Mouse (Mus musculus) embryonic facial prominence, embryonic 11.5 days (tissue): ENCODE results near the gene Kif5a. TPM values are rescaled to one million over a fixed set of nuclear protein-coding genes. Genes with fewer than 3 reads are reported as not detected.
A peak's percentile ranks its signal among the peaks of the same experiment; 100 is the strongest.

Experiments used
- ATAC-seq: fragments of 200-750 bp; cut with Nextera tagmentation; replicated peaks from 2 replicates; pipeline ENCODE4 v1.8.0; 2017; ENCODE audit warnings: low read depth; ENCODE audit not compliant: insufficient number of reproducible peaks, low FRiP score, low TSS enrichment
- DNase-seq: peaks from one replicate; pipeline ENCODE4 v3.0.0-alpha.2; 2015; ENCODE audit warnings: low spot score
- H3K27ac ChIP-seq: fragments of 300-500 bp; sonication (generic); replicated peaks from 2 replicates; pipeline ENCODE4 v1.5.1; 2014; ENCODE audit warnings: mild to moderate bottlenecking, low read depth, low read length, control low read depth
- H3K27me3 ChIP-seq: fragments of 300-500 bp; sonication (generic); 2 replicates; pipeline ENCODE4 v1.6.1; 2014; ENCODE audit warnings: mild to moderate bottlenecking, low read length, moderate library complexity, mixed read lengths; ENCODE audit not compliant: control insufficient read depth, insufficient read depth
- H3K36me3 ChIP-seq: fragments of 300-500 bp; sonication (generic); replicated peaks from 2 replicates; pipeline ENCODE4 v1.6.1; 2014; ENCODE audit warnings: low read depth, mild to moderate bottlenecking, low read length, moderate library complexity, mixed read lengths; ENCODE audit not compliant: control insufficient read depth, insufficient read depth
- H3K4me1 ChIP-seq: fragments of 300-500 bp; sonication (generic); 2 replicates; pipeline ENCODE4 v1.6.1; 2014; ENCODE audit warnings: low read length, mixed read lengths; ENCODE audit not compliant: control insufficient read depth, insufficient read depth
- H3K4me2 ChIP-seq: fragments of 300-500 bp; sonication (generic); 2 replicates; pipeline ENCODE4 v1.6.1; 2014; ENCODE audit warnings: low read depth, mild to moderate bottlenecking, control low read depth, low read length, moderate library complexity
- H3K4me3 ChIP-seq: fragments of 300-500 bp; sonication (generic); 2 replicates; pipeline ENCODE4 v1.5.1; 2014; ENCODE audit warnings: low read depth, low read length, control low read depth
- H3K9ac ChIP-seq: fragments of 300-500 bp; sonication (generic); replicated peaks from 2 replicates; pipeline ENCODE4 v1.6.1; 2014; ENCODE audit warnings: mild to moderate bottlenecking, control low read depth, low read length
- H3K9me3 ChIP-seq: fragments of 300-500 bp; sonication (generic); replicated peaks from 2 replicates; pipeline ENCODE4 v1.6.1; 2016; ENCODE audit warnings: mild to moderate bottlenecking, low read length, inconsistent platforms, mixed read lengths; ENCODE audit not compliant: control insufficient read depth
- WGBS: fragments of 180-500 bp; shearing (Covaris S2); extraction: QIAGEN DNeasy Blood & Tissue Kit; methylation state at CpG from one replicate; pipeline ENCODE4 v1.1.7; 2014; 5-methylcytosine and 5-hydroxymethylcytosine counted together
- polyA plus RNA-seq: library from polyadenylated mRNA; unstranded; fragments of >200 nt; fragmentation: Nextera tagmentation; extraction: Ambion mirVana; gene quantifications from 2 replicates; pipeline ENCODE4 v1.2.1, GENCODE M21; 2014

The Kif5a gene
- polyA plus RNA-seq, 1 experiment from 2014 or later: 10.4 TPM

GRCm38 (mm10) chr10:127200279-127200678 is 62.9 kb downstream of the Kif5a start:
- WGBS: 86% methylated on average over 8 of the region's 8 CpGs
- H3K36me3 ChIP-seq: peaks cover 1% of the 10 kb centered on the region
- H3K9me3 ChIP-seq: no peaks in the 10 kb centered on the region
- no peak for ATAC-seq
- peaks cover 3% of the 10 kb centered on the region; the same call in 1 of the 2 replicates for H3K4me1 ChIP-seq
- H3K27me3 ChIP-seq: no peaks in the 10 kb centered on the region
- H3K27ac ChIP-seq: no peak overlapping the region
- no peak overlapping the region for H3K9ac ChIP-seq
- H3K4me3 ChIP-seq: no peak overlapping the region
- DNase-seq: no peak
- H3K4me2 ChIP-seq: no peak overlapping the region

DNA sequence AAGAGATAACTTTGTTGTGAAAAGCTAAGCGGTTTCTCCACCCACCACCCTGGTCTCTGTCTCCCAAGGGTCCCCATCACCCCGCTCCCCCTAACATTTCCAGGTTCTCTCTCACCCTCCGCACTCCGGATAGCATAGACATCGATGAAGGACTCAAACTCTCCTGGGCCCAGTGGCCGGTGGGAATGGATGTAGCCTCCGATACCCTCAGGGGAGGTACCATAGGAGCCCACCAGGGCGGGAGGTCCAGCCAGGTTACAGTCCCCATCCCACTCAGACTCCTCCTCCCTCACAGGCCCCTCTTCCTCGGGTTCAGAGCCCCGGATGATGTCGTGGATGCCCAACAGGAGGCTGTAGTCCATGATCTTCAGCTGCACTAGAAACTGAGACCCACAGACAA is 63.7 kb downstream of the Kif5a start:
- Histone ChIP-seq H3K27me3 (no peaks in the 10 kb centered on the region), H3K9ac (no peak overlapping the region), H3K36me3 (no peaks in the 10 kb centered on the region; the same call in none of the 2 replicates), H3K9me3 (no peaks in the 10 kb centered on the region), H3K27ac (0 out of 2 replicates have a peak overlapping the region, but pooled peaks have one; percentile 8), H3K4me1 (peaks cover 3% of the 10 kb centered on the region; the same call in 1 of the 2 replicates), H3K4me3 (no peak overlapping the region), H3K4me2 (no peak overlapping the region)
- 84% methylated on average over 11 of the region's 11 CpGs for WGBS
- ATAC-seq: no peak
- no peak for DNase-seq

DNA sequence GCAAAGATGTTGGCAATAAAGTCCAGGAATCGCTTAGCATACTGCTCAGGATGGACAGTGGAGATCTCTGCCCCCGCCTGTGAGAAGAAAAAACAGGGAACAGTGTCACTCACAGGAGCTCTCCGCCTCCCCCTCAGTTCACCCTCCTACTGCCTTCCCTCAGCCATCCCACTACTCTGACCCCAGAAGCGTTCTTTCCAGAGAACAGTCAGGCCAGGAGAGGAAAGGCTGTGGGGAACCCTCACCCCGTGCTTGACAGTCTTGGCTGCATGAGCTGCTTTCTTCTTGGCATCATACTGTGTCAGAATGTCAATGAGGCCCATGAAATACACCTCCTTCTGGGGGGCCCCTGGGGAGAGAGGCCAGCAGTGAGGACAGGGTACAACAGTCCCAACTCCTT is 64.1 kb downstream of the Kif5a start:
- Histone ChIP-seq H3K9me3 (no peaks in the 10 kb centered on the region), H3K27me3 (no peaks in the 10 kb centered on the region), H3K9ac (no peak overlapping the region), H3K36me3 (no peaks in the 10 kb centered on the region; the same call in none of the 2 replicates), H3K4me1 (peaks cover 3% of the 10 kb centered on the region; the same call in 1 of the 2 replicates), H3K27ac (0 out of 2 replicates have a peak overlapping the region, but pooled peaks have one; percentile 8), H3K4me3 (no peak overlapping the region), H3K4me2 (no peak overlapping the region)
- DNase-seq: no peak
- 75% methylated on average over 5 of the region's 5 CpGs for WGBS
- no peak for ATAC-seq

DNA sequence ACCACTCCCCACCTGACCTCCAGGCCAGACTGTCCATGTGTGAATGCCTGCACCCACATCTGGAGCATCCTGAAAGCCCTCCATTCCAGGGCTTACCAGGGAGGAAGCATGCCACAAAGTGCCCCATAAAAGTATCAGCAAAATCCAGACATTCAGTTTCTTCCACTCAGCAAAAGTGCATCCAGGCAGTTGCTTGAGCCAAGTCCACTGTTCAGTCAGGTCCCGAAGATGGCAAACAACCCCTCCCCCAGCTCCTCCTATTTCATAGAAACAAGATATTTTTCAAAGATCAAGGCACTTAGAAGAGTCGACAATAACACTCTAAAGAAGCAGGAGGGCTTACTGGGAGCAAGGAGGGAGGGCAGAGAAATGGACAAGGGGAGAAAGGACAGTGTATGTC is 64.7 kb downstream of the Kif5a start:
- H3K9ac ChIP-seq: no peak overlapping the region
- WGBS: 64% methylated on average over 2 of the region's 2 CpGs
- H3K4me3 ChIP-seq: no peak overlapping the region
- H3K27me3 ChIP-seq: no peaks in the 10 kb centered on the region
- no peak overlapping the region for H3K27ac ChIP-seq
- peaks cover 3% of the 10 kb centered on the region; the same call in 1 of the 2 replicates for H3K4me1 ChIP-seq
- no peak overlapping the region for H3K4me2 ChIP-seq
- ATAC-seq (no peak), DNase-seq (no peak)
- no peaks in the 10 kb centered on the region for H3K9me3 ChIP-seq
- no peaks in the 10 kb centered on the region; the same call in none of the 2 replicates for H3K36me3 ChIP-seq

GRCm38 (mm10) chr10:127197505-127198110 is 65.5 kb downstream of the Kif5a start:
- DNase-seq: no peak
- Histone ChIP-seq H3K4me2 (no peak overlapping the region), H3K27ac (no peak overlapping the region; the same call in 1 of the 2 replicates), H3K9ac (no peak overlapping the region), H3K27me3 (no peaks in the 10 kb centered on the region), H3K36me3 (no peaks in the 10 kb centered on the region; the same call in none of the 2 replicates), H3K4me3 (no peak overlapping the region), H3K9me3 (no peaks in the 10 kb centered on the region), H3K4me1 (peaks cover 3% of the 10 kb centered on the region; the same call in 1 of the 2 replicates)
- 84% methylated on average over 11 of the region's 11 CpGs for WGBS
- no peak for ATAC-seq

DNA sequence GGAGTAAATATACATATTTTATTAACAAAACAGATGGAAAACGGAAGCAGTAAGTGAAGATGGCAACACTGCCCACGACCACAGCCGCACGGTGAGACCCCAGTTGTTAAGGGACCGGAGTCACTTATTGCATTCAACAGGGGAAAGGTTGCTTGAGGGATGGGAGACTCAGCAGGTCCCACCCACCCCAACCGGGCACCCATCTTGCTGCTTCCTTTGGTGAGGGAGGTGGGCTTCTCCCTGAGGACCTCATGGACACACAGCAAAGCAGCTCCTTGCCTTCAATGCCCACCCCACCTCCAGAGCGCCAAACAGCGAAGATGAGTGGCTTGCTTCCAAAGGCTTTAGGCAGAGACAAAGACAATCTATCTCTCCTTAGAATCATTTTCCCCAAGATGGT is 66.0 kb downstream of the Kif5a start:
- 86% methylated on average over 8 of the region's 8 CpGs for WGBS
- no peak for DNase-seq
- Histone ChIP-seq H3K9ac (no peak overlapping the region), H3K27me3 (no peaks in the 10 kb centered on the region), H3K9me3 (no peaks in the 10 kb centered on the region), H3K4me3 (no peak overlapping the region), H3K36me3 (no peaks in the 10 kb centered on the region; the same call in none of the 2 replicates), H3K4me2 (no peak overlapping the region), H3K27ac (no peak overlapping the region; the same call in 1 of the 2 replicates), H3K4me1 (peaks cover 3% of the 10 kb centered on the region; the same call in 1 of the 2 replicates)
- ATAC-seq: no peak

DNA sequence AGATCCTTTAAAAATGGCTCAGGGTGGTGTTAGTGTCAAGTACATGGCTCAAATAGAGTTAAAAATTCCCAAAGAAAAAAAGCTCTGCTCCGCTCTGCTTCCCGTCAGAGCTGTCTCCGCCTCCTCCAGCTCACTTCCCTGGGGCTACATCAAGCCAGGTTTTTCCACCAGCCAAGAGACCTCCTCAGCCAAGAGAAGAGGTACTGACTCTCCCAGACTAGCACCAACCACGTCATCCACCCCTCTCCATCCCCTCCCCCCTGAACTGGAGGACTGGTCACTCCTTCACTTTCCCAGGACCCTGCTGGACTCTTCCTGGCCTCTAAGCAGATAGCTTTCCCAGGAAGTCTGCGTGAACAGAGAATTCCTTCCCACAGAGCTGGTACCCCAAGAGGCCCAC is 66.8 kb downstream of the Kif5a start:
- H3K4me2 ChIP-seq: peak overlapping the region; percentile 85
- WGBS: 1% methylated on average over 5 of the region's 5 CpGs
- no peaks in the 10 kb centered on the region for H3K27me3 ChIP-seq
- no peaks in the 10 kb centered on the region for H3K9me3 ChIP-seq
- ATAC-seq (peak; percentile 50; the same call in 1 of the 2 replicates), DNase-seq (peak; percentile 72)
- peaks cover 3% of the 10 kb centered on the region; the same call in 1 of the 2 replicates for H3K4me1 ChIP-seq
- H3K9ac ChIP-seq: peak overlapping the region; percentile 91
- peak overlapping the region; percentile 87 for H3K27ac ChIP-seq
- peak overlapping the region; percentile 82 for H3K4me3 ChIP-seq
- H3K36me3 ChIP-seq: no peaks in the 10 kb centered on the region; the same call in none of the 2 replicates
